Mouse (Mus musculus) midbrain, embryonic 11.5 days (tissue): ENCODE results near the gene Hprt. TPM values are rescaled to one million over a fixed set of nuclear protein-coding genes. Genes with fewer than 3 reads are reported as not detected.

Experiments
- ATAC-seq: fragments of 200-750 bp; cut with Nextera tagmentation; 2 replicates; pipeline ENCODE4 v1.8.0; 2017; ENCODE audit warnings: moderate TSS enrichment, moderate library complexity; ENCODE audit not compliant: low FRiP score
- DNase-seq: peaks from one replicate; pipeline ENCODE4 v3.0.0; 2015; ENCODE audit warnings: low spot score; ENCODE audit errors: missing footprints
- H3K27ac ChIP-seq: fragments of 300-500 bp; sonication (generic); 2 replicates; pipeline ENCODE4 v1.5.1; 2014; ENCODE audit warnings: low read depth, low read length
- H3K27me3 ChIP-seq: fragments of 300-500 bp; sonication (generic); 2 replicates; pipeline ENCODE4 v1.6.1; 2014; ENCODE audit warnings: mild to moderate bottlenecking, low read length, moderate library complexity, mixed read lengths; ENCODE audit not compliant: control insufficient read depth, insufficient read depth
- H3K36me3 ChIP-seq: fragments of 300-500 bp; sonication (generic); 2 replicates; pipeline ENCODE4 v1.6.1; 2014; ENCODE audit warnings: mild to moderate bottlenecking, low read length, moderate library complexity, mixed read lengths; ENCODE audit not compliant: control insufficient read depth, insufficient read depth
- H3K4me1 ChIP-seq: fragments of 300-500 bp; sonication (generic); 2 replicates; pipeline ENCODE4 v1.6.1; 2014; ENCODE audit warnings: low read length; ENCODE audit not compliant: control insufficient read depth, insufficient read depth
- H3K4me2 ChIP-seq: fragments of 300-500 bp; sonication (generic); 2 replicates; pipeline ENCODE4 v1.6.1; 2014; ENCODE audit warnings: mild to moderate bottlenecking, moderate library complexity
- H3K4me3 ChIP-seq: fragments of 300-500 bp; sonication (generic); 2 replicates; pipeline ENCODE4 v1.5.1; 2014; ENCODE audit warnings: low read depth, low read length
- H3K9ac ChIP-seq: fragments of 300-500 bp; sonication (generic); 2 replicates; pipeline ENCODE4 v1.6.1; 2014; ENCODE audit warnings: low read length
- H3K9me3 ChIP-seq: fragments of 300-500 bp; sonication (generic); 2 replicates; pipeline ENCODE4 v1.6.1; 2016; ENCODE audit warnings: low read length; ENCODE audit not compliant: control insufficient read depth
- WGBS: fragments of 180-500 bp; shearing (Covaris S2); extraction: QIAGEN DNeasy Blood & Tissue Kit; methylation state at CpG from one replicate; pipeline ENCODE4 v1.1.7; 2014; 5-methylcytosine and 5-hydroxymethylcytosine counted together
- polyA plus RNA-seq: library from polyadenylated mRNA; unstranded; fragments of >200 nt; fragmentation: Nextera tagmentation; extraction: Ambion mirVana; gene quantifications from 2 replicates; pipeline ENCODE4 v1.2.1, GENCODE M21; 2014

Gene Hprt
- polyA plus RNA-seq, 1 experiment from 2014 or later: 75.3 TPM

GRCm38 (mm10) chrX:53029559-53029958 lies 41.6 kb downstream of the Hprt start:
- ATAC-seq (no peak), DNase-seq (no peak)
- Histone ChIP-seq H3K9ac (no peak overlapping the region), H3K36me3 (no peaks in the 10 kb centered on the region), H3K27ac (no peak overlapping the region), H3K4me1 (no peaks in the 10 kb centered on the region), H3K4me2 (no peak overlapping the region), H3K27me3 (no peaks in the 10 kb centered on the region), H3K4me3 (no peak overlapping the region), H3K9me3 (no peaks in the 10 kb centered on the region)
- WGBS: 83% methylated on average over 5 of the region's 5 CpGs

GRCm38 (mm10) chrX:53038194-53038593 lies 50.3 kb downstream of the Hprt start:
- ATAC-seq: no peak
- DNase-seq: no peak
- Histone ChIP-seq H3K4me3 (no peak overlapping the region), H3K9me3 (no peaks in the 10 kb centered on the region), H3K27ac (no peak overlapping the region), H3K4me2 (no peak overlapping the region), H3K36me3 (no peaks in the 10 kb centered on the region), H3K27me3 (no peaks in the 10 kb centered on the region), H3K9ac (no peak overlapping the region), H3K4me1 (no peaks in the 10 kb centered on the region)
- WGBS: 87% methylated on average over 4 of the region's 4 CpGs

GRCm38 (mm10) chrX:53039651-53040050 lies 51.7 kb downstream of the Hprt start:
- no peak overlapping the region for H3K4me3 ChIP-seq
- H3K4me1 ChIP-seq: no peaks in the 10 kb centered on the region
- no peaks in the 10 kb centered on the region for H3K27me3 ChIP-seq
- H3K9me3 ChIP-seq: no peaks in the 10 kb centered on the region
- 58% methylated on average over 5 of the region's 5 CpGs for WGBS
- no peak overlapping the region for H3K27ac ChIP-seq
- no peak for DNase-seq
- no peak overlapping the region for H3K9ac ChIP-seq
- no peak for ATAC-seq
- H3K36me3 ChIP-seq: no peaks in the 10 kb centered on the region
- H3K4me2 ChIP-seq: no peak overlapping the region

GRCm38 (mm10) chrX:53040138-53040537 lies 52.2 kb downstream of the Hprt start:
- Histone ChIP-seq H3K4me1 (no peaks in the 10 kb centered on the region), H3K4me2 (no peak overlapping the region), H3K4me3 (no peak overlapping the region), H3K9ac (no peak overlapping the region), H3K36me3 (no peaks in the 10 kb centered on the region), H3K27me3 (no peaks in the 10 kb centered on the region), H3K27ac (no peak overlapping the region), H3K9me3 (no peaks in the 10 kb centered on the region)
- DNase-seq: no peak
- no peak for ATAC-seq
- 85% methylated on average over 6 of the region's 6 CpGs for WGBS

- no peaks in the 10 kb centered on the region for H3K27me3 ChIP-seq
- ATAC-seq (no peak), DNase-seq (no peak)
- H3K4me1 ChIP-seq: no peaks in the 10 kb centered on the region
- WGBS: 83% methylated on average over 6 of the region's 6 CpGs
- H3K4me3 ChIP-seq: no peak overlapping the region
- H3K4me2 ChIP-seq: no peak overlapping the region
- no peaks in the 10 kb centered on the region for H3K36me3 ChIP-seq
- H3K9ac ChIP-seq: no peak overlapping the region
- no peaks in the 10 kb centered on the region for H3K9me3 ChIP-seq
- no peak overlapping the region for H3K27ac ChIP-seq
These were observed 53.1 kb downstream of the Hprt start for GRCm38 (mm10) chrX:53041006-53041405.

GRCm38 (mm10) chrX:53045187-53045903 lies 57.4 kb downstream of the Hprt start:
- H3K4me2 ChIP-seq: no peak overlapping the region
- peaks cover 3% of the 10 kb centered on the region; the same call in 1 of the 2 replicates for H3K4me1 ChIP-seq
- H3K4me3 ChIP-seq: no peak overlapping the region
- WGBS: 44% methylated on average over 10 of the region's 10 CpGs
- no peak overlapping the region for H3K9ac ChIP-seq
- H3K36me3 ChIP-seq: no peaks in the 10 kb centered on the region
- no peaks in the 10 kb centered on the region for H3K27me3 ChIP-seq
- DNase-seq: no peak
- ATAC-seq: no peak
- no peaks in the 10 kb centered on the region for H3K9me3 ChIP-seq
- no peak overlapping the region for H3K27ac ChIP-seq

- DNase-seq (no peak), ATAC-seq (no peak)
- Histone ChIP-seq H3K27ac (no peak overlapping the region), H3K9me3 (no peaks in the 10 kb centered on the region), H3K4me3 (no peak overlapping the region), H3K9ac (no peak overlapping the region), H3K4me2 (no peak overlapping the region), H3K36me3 (no peaks in the 10 kb centered on the region), H3K27me3 (no peaks in the 10 kb centered on the region), H3K4me1 (peaks cover 3% of the 10 kb centered on the region; the same call in 1 of the 2 replicates)
- 76% methylated on average over 4 of the region's 4 CpGs for WGBS
These were observed 58.1 kb downstream of the Hprt start for GRCm38 (mm10) chrX:53046033-53046432.

- peaks cover 3% of the 10 kb centered on the region; the same call in 1 of the 2 replicates for H3K4me1 ChIP-seq
- 55% methylated on average over 2 of the region's 2 CpGs for WGBS
- no peaks in the 10 kb centered on the region for H3K27me3 ChIP-seq
- H3K4me3 ChIP-seq: no peak overlapping the region
- no peaks in the 10 kb centered on the region for H3K9me3 ChIP-seq
- DNase-seq (no peak), ATAC-seq (no peak)
- no peaks in the 10 kb centered on the region for H3K36me3 ChIP-seq
- no peak overlapping the region for H3K9ac ChIP-seq
- H3K4me2 ChIP-seq: no peak overlapping the region
- H3K27ac ChIP-seq: no peak overlapping the region
These were observed 59.0 kb downstream of the Hprt start for GRCm38 (mm10) chrX:53046911-53047310.

GRCm38 (mm10) chrX:53049196-53049595 lies 61.3 kb downstream of the Hprt start:
- H3K27ac ChIP-seq: no peak overlapping the region
- H3K4me2 ChIP-seq: no peak overlapping the region
- ATAC-seq (no peak), DNase-seq (no peak)
- no peak overlapping the region for H3K4me3 ChIP-seq
- H3K9ac ChIP-seq: no peak overlapping the region
- no peaks in the 10 kb centered on the region for H3K27me3 ChIP-seq
- H3K4me1 ChIP-seq: peaks cover 3% of the 10 kb centered on the region
- H3K36me3 ChIP-seq: no peaks in the 10 kb centered on the region
- no peaks in the 10 kb centered on the region for H3K9me3 ChIP-seq
- WGBS: 45% methylated on average over 4 of the region's 4 CpGs
